Mouse (Mus musculus): ENCODE measurements at regions not wholly inside any gene's neighbourhood (a gene's known extent, or its start where the extent isn't known, plus 50 kb on each side); places are given as distances from the start of the nearest gene placed in this dataset.

DNA sequence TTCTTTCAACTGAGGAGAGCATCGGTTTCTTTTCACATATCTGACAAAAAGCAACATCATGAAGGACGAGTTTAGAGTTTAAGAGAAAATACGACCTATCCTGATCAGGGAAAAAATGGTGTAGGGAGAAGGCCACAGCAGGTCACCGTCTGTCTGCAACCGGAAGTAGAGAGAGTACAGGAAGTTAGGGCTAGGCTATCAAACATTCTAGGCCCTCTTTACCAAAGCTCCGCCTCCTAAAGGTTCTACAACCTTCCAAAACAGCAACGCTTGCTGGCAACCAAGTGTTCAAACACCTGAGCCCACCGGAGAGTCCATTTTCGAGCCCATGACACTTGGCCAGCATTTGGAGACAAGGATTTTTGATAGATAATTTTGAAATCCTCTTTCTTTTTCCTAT is 59.2 kb upstream of the Tmem170b start:
- TF ChIP-seq CTCF (IDR thresholded peaks at IDR 0.05; ENCODE audit: low read depth) (no peak), EP300 (IDR thresholded peaks at IDR 0.05; ENCODE audit: low read depth) (no peak)
